Mouse (Mus musculus): ENCODE measurements at regions not wholly inside any gene's neighbourhood (a gene's known extent, or its start where the extent isn't known, plus 50 kb on each side); places are given as distances from the start of the nearest gene placed in this dataset.

GRCm38 (mm10) chr13:43852888-43853287 is 68.3 kb downstream of the Cd83 start:
- no peak for DNase-seq (ENCODE audit: low read depth in 2 of 2, low spot score in 2 of 2)

DNA sequence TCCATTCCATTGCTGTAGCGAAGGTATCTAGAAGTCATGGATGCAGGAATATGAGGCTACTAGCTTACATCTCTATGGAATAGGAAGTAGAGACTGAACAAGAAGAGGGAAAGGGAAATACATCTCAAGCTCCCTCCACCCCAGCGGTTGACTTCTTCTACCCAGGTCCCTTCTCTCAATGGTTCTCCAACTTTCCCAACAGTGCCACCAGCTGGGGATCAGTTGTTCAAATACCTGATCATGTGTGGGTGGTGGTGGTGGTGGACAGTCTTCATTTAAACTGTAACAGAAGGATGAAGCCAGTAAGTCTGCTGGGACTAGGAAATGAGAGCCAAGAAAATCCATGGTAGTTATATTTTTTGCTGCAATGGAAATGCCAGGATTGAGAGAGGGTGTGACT is 70.4 kb downstream of the Cd83 start:
- DNase-seq (ENCODE audit: low read depth in 2 of 2, low spot score in 2 of 2) = no peak

DNA sequence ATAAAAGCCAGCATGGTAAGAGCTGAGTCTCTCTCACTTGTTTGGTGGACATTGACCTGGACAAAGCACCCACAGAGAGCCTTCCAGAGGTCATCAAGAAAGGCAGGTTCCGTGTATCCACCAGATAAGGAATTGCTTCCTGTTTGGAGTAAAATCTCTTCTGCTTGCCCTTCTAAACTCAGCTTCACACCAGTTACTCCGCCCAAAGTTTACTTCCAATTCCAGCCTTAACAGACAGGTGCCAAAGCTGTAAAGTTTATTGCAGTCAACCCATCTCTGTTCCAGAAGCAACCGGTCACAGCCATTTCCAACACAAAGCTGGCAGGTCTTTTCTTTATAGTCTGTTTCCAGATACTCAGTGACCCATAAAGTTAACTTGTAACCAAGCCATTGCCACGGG is 76.4 kb downstream of the Cd83 start:
- DNase-seq (ENCODE audit: low read depth in 2 of 2, low spot score in 2 of 2) = no peak

DNA sequence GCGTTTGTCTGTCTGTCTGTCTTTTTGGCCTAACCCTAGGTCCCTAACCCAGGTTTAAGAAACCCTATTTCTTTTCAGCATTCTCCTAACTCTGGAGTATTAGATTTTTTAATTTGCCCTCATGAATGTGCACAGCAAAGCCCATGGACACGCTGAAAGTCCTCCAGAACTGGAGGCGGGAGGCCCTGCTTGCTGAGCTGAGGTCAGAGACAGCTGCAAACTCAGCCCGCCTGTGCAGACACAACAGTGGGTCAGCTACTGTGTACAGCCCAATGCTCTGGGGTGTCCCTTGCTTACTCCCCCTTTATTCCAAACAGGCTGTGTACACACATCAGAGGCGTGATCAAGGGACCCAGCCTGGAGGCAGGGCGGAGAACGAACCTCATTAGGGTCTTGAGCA is 76.8 kb downstream of the Cd83 start:
- no peak for DNase-seq (ENCODE audit: low read depth in 2 of 2, low spot score in 2 of 2)

DNA sequence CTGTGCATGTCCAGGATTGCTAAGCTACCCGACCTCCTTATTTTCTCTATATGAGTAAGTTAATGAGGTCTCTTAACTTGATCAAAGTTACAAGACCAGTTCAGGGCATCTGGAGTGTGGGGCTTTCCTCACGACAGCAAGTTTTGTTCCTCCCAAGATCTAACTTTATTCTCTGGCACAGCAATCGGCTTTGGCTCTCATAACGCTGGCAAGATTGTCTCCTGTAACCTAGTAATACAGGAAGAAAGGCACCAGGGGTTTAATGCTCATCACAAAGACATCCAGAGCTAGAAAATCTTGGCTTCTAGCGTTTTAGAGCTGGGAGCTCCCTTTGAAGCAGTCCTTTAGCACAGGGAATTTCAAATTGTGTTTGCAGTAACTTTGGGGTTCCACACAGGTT is 77.5 kb downstream of the Cd83 start:
- no peak for DNase-seq (ENCODE audit: low read depth in 2 of 2, low spot score in 2 of 2)

- no peak for DNase-seq (ENCODE audit: low read depth in 2 of 2, low spot score in 2 of 2)
Measured at GRCm38 (mm10) chr13:43862586-43862985, 78.0 kb downstream of the Cd83 start.

- DNase-seq (ENCODE audit: low read depth in 2 of 2, low spot score in 2 of 2) = no peak
Measured at GRCm38 (mm10) chr13:43863581-43864100, 79.1 kb downstream of the Cd83 start.

DNA sequence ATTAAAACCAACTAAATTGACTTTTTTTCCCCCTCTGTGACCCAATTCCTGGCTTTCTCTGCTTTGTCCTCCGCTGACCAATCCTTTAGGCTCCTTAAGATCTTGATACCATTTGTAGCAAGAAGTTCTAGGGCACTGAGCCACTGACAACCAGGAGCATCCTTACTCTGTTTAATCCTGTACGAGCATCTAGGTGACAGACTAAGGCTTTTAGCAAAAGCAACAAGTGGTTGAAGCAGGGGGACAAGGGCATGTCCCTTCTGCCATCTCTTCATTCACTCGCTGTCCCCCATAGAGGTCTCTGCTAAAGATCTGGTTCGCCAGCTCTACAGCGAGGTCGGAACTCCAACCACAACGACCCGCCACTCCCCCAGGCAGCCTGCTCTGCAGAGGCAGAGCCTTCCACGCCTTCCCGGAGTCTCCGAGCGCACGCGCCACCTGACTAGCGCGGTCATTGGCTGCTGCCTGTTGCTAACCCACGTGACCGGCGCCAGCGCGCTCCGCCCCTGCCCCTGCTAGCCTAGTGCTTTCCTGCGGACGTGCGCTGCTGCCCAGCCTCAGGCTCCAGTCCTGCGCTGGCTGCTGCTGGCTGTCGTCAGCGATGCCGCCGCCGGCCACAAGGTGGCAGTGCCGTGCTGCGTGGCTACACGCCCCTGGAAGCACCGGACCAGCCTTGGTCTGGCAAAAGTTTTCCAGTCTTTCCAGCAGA is 79.7 kb downstream of the Cd83 start:
- DNase-seq (ENCODE audit: low read depth in 2 of 2, low spot score in 2 of 2) = peak; percentile 94 to 95

GRCm38 (mm10) chr13:43865036-43865435 is 80.5 kb downstream of the Cd83 start:
- no peak for DNase-seq (ENCODE audit: low read depth in 2 of 2, low spot score in 2 of 2)

GRCm38 (mm10) chr13:43875895-43876294 is 91.3 kb downstream of the Cd83 start:
- no peak for DNase-seq (ENCODE audit: low read depth in 2 of 2, low spot score in 2 of 2)

- no peak for DNase-seq (ENCODE audit: low read depth in 2 of 2, low spot score in 2 of 2)
Measured at GRCm38 (mm10) chr13:43887284-43887683, 102.7 kb downstream of the Cd83 start.

DNA sequence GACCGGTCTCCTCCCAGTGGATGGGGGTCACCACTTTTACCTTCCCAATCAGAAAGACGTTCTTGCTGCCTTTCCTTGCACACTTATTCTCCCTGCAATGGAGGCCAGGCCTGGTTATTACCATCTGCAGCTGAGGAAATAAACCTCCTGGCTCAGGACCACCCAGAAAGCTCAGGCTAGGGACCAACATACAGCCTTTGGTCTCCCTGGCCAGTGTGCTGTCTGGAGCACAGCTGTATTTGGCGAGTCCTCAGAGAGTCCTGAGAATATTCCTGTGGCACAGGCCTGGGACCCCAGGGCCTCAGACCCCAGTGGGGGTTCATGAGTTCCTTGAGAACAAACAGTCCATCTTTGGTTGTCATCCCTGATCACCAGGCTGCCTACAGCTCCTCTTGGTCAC is 107.4 kb downstream of the Cd83 start:
- DNase-seq (ENCODE audit: low read depth in 2 of 2, low spot score in 2 of 2) = no peak

DNA sequence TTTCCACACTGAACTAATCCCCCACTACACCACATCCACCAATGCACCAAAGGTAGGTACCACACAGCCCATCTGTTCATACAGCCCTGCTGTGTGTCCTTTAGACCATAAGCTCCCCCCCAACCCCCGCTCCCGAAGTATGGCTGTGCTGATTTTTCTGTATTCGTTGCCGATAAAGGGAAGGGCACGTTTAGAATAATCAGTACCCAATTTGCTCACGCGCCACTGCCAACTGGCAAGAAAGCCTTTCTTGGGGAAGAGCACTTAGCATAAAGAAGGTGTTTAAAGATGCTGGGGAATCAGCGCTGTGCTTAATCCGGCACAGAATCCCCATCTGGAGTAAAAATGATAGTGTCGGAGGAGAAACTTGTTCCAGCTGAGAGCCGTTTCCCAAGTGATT is 111.4 kb downstream of the Cd83 start:
- DNase-seq (ENCODE audit: low read depth in 2 of 2, low spot score in 2 of 2) = no peak

GRCm38 (mm10) chr13:43897046-43897445 is 112.5 kb downstream of the Cd83 start:
- DNase-seq (ENCODE audit: low read depth in 2 of 2, low spot score in 2 of 2) = no peak

DNA sequence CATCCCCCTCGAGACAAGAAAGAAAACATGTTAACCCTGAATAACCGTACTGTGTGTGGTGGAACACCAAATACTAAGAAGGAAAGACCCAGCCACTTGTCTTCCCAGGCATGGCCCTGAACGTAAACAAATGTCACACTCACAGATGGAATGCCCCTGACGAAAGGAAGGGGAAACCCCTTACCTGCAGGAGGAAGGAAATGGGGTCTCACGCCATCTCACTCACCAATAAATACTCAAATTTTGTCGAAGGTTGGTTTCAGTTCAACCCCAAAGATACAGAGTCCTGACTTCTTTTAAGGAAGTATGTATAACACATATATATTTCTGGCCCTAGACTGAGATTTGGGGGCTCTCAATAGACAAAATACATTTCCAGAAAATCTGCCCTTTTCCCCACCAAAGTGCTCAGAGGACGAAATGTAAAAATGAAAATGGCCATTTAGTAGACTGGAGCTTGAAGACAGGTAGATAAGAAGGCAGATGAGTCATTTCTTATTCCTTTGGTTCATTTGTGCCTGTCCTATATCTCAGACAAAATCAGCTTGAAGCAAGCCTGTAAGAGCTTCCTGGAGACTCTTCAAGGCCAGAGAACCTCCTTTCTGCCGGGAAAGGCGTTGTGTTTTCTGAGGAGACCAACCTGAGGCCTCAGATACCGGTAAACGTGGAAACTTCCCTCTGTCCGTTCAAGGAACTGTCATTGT is 114.1 kb downstream of the Cd83 start:
- DNase-seq (ENCODE audit: low read depth in 2 of 2, low spot score in 2 of 2) = no peak

GRCm38 (mm10) chr13:43900115-43900514 is 115.5 kb downstream of the Cd83 start:
- DNase-seq (ENCODE audit: low read depth in 2 of 2, low spot score in 2 of 2) = no peak

- DNase-seq (ENCODE audit: low read depth in 2 of 2, low spot score in 2 of 2) = no peak
Measured at GRCm38 (mm10) chr13:43900758-43901157, 116.2 kb downstream of the Cd83 start.

DNA sequence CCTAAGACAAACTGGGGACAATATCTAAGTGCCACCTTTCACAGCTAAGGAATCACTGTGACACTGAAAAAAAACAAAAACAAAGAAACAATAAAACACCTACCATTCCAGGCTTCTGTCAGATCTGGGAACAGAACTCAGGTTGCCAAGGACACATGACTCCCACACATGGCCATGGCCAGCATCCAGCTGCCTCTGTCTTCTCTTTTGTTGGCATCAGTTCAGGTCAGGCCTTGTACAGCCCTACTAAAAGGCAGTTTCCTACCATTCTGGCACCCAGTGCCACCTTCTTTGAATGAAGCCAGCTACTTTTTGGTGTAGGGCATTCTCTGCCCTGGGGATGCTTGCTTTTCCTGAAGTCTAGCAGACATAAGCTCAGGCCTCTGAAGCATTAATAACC is 118.8 kb downstream of the Cd83 start:
- DNase-seq (ENCODE audit: low read depth in 2 of 2, low spot score in 2 of 2) = no peak

GRCm38 (mm10) chr13:43904291-43904690 is 119.7 kb downstream of the Cd83 start:
- no peak for DNase-seq (ENCODE audit: low read depth in 2 of 2, low spot score in 2 of 2)

GRCm38 (mm10) chr13:43906241-43906640 is 121.7 kb downstream of the Cd83 start:
- DNase-seq (ENCODE audit: low read depth in 2 of 2, low spot score in 2 of 2) = peak; percentile 6 to 14

- DNase-seq (ENCODE audit: low read depth in 2 of 2, low spot score in 2 of 2) = no peak
Measured at GRCm38 (mm10) chr13:43907425-43907824, 122.8 kb downstream of the Cd83 start.

- no peak for DNase-seq (ENCODE audit: low read depth in 2 of 2, low spot score in 2 of 2)
Measured at GRCm38 (mm10) chr13:43908041-43908644, 123.6 kb downstream of the Cd83 start.
